Mouse (Mus musculus): ENCODE data around the gene Tnn. TPM values are rescaled to one million over a fixed set of nuclear protein-coding genes. Genes with fewer than 3 reads are reported as not detected.

Tnn gene
- 0.20 TPM in 1 of 2 replicates, not detected in the other for polyA plus RNA-seq (2014; fragmentation: Nextera tagmentation; extraction: Ambion mirVana)

- H3K9me3 ChIP-seq (ENCODE audit: control insufficient read depth, low read length) = no peaks in the 10 kb centered on the region
- 77% methylated on average over 8 of the region's 8 CpGs for WGBS
- no peak within 1 kb of the TSS for H3K27ac ChIP-seq (replicated peaks; ENCODE audit: low read depth, low read length)
- H3K4me3 ChIP-seq (ENCODE audit: low read depth, low read length) = no peak within 1 kb of the TSS
- no peak within 1 kb of the TSS for H3K4me2 ChIP-seq (ENCODE audit: low read depth, severe bottlenecking)
- no peaks in the 10 kb centered on the region for H3K27me3 ChIP-seq (ENCODE audit: control insufficient read depth, insufficient read depth, low read length)
- DNase-seq (ENCODE audit: low spot score) (no peak), ATAC-seq (ENCODE audit: insufficient number of reproducible peaks, low FRiP score, low TSS enrichment, low read depth) (no peak)
- no peak within 1 kb of the TSS for H3K9ac ChIP-seq (ENCODE audit: low read length)
- no peaks in the 10 kb centered on the region for H3K36me3 ChIP-seq (ENCODE audit: control insufficient read depth, insufficient read depth, low read length)
- H3K4me1 ChIP-seq (ENCODE audit: control insufficient read depth, insufficient read depth, low read length) = no peaks in the 10 kb centered on the region
Measured at GRCm38 (mm10) chr1:160153480-160153879, at the start of gene Tnn. Tnn (minus strand) TSS chr1:160153580.

GRCm38 (mm10) chr1:160195337-160195663, 41.9 kb upstream of the Tnn start:
- ATAC-seq (ENCODE audit: insufficient number of reproducible peaks, low FRiP score, low TSS enrichment, low read depth) (no peak), DNase-seq (ENCODE audit: low spot score) (no peak)
- Histone ChIP-seq H3K27ac (replicated peaks; ENCODE audit: low read depth, low read length) (peak overlapping the region; percentile 55; the same call in 1 of the 2 replicates), H3K4me1 (ENCODE audit: control insufficient read depth, insufficient read depth, low read length) (no peaks in the 10 kb centered on the region), H3K36me3 (ENCODE audit: control insufficient read depth, insufficient read depth, low read length) (no peaks in the 10 kb centered on the region), H3K4me3 (ENCODE audit: low read depth, low read length) (peak overlapping the region; percentile 90), H3K27me3 (ENCODE audit: control insufficient read depth, insufficient read depth, low read length) (no peaks in the 10 kb centered on the region), H3K9me3 (ENCODE audit: control insufficient read depth, low read length) (no peaks in the 10 kb centered on the region), H3K4me2 (ENCODE audit: low read depth, severe bottlenecking) (peak overlapping the region; percentile 71), H3K9ac (ENCODE audit: low read length) (peak overlapping the region; percentile 85)
- 1% methylated on average over 13 of the region's 13 CpGs for WGBS

- DNase-seq (ENCODE audit: low spot score) = peak; percentile 95
- peak; percentile 100 for ATAC-seq (ENCODE audit: insufficient number of reproducible peaks, low FRiP score, low TSS enrichment, low read depth)
- no peaks in the 10 kb centered on the region for H3K4me1 ChIP-seq (ENCODE audit: control insufficient read depth, insufficient read depth, low read length)
- no peaks in the 10 kb centered on the region for H3K27me3 ChIP-seq (ENCODE audit: control insufficient read depth, insufficient read depth, low read length)
- 8% methylated on average over 31 of the region's 31 CpGs for WGBS
- H3K27ac ChIP-seq (replicated peaks; ENCODE audit: low read depth, low read length) = peak within 1 kb of the TSS; percentile 55; the same call in 1 of the 2 replicates
- no peaks in the 10 kb centered on the region for H3K9me3 ChIP-seq (ENCODE audit: control insufficient read depth, low read length)
- H3K36me3 ChIP-seq (ENCODE audit: control insufficient read depth, insufficient read depth, low read length) = no peaks in the 10 kb centered on the region
- peak within 1 kb of the TSS; percentile 71 for H3K4me2 ChIP-seq (ENCODE audit: low read depth, severe bottlenecking)
- peak within 1 kb of the TSS; percentile 90 for H3K4me3 ChIP-seq (ENCODE audit: low read depth, low read length)
- peak within 1 kb of the TSS; percentile 85 for H3K9ac ChIP-seq (ENCODE audit: low read length)
Measured at GRCm38 (mm10) chr1:160194529-160195336, 41.4 kb upstream of the Tnn start, which contains the start of gene Mrps14. Mrps14 (plus strand) TSS chr1:160195215.

- Histone ChIP-seq H3K4me1 (ENCODE audit: control insufficient read depth, insufficient read depth, low read length) (no peaks in the 10 kb centered on the region), H3K27ac (replicated peaks; ENCODE audit: low read depth, low read length) (no peak overlapping the region), H3K36me3 (ENCODE audit: control insufficient read depth, insufficient read depth, low read length) (no peaks in the 10 kb centered on the region), H3K4me2 (ENCODE audit: low read depth, severe bottlenecking) (no peak overlapping the region), H3K27me3 (ENCODE audit: control insufficient read depth, insufficient read depth, low read length) (no peaks in the 10 kb centered on the region), H3K9me3 (ENCODE audit: control insufficient read depth, low read length) (no peaks in the 10 kb centered on the region), H3K9ac (ENCODE audit: low read length) (no peak overlapping the region), H3K4me3 (ENCODE audit: low read depth, low read length) (no peak overlapping the region)
- 19% methylated on average over 5 of the region's 5 CpGs for WGBS
- no peak for ATAC-seq (ENCODE audit: insufficient number of reproducible peaks, low FRiP score, low TSS enrichment, low read depth)
- peak; percentile 73 for DNase-seq (ENCODE audit: low spot score)
Measured at GRCm38 (mm10) chr1:160184506-160184905, 31.1 kb upstream of the Tnn start.

GRCm38 (mm10) chr1:160181216-160181615, 27.8 kb upstream of the Tnn start:
- H3K4me2 ChIP-seq (ENCODE audit: low read depth, severe bottlenecking) = no peak overlapping the region
- DNase-seq (ENCODE audit: low spot score) (no peak), ATAC-seq (ENCODE audit: insufficient number of reproducible peaks, low FRiP score, low TSS enrichment, low read depth) (no peak)
- H3K9me3 ChIP-seq (ENCODE audit: control insufficient read depth, low read length) = no peaks in the 10 kb centered on the region
- H3K4me3 ChIP-seq (ENCODE audit: low read depth, low read length) = no peak overlapping the region
- no peaks in the 10 kb centered on the region for H3K27me3 ChIP-seq (ENCODE audit: control insufficient read depth, insufficient read depth, low read length)
- no peak overlapping the region for H3K9ac ChIP-seq (ENCODE audit: low read length)
- no peak overlapping the region for H3K27ac ChIP-seq (replicated peaks; ENCODE audit: low read depth, low read length)
- no peaks in the 10 kb centered on the region for H3K36me3 ChIP-seq (ENCODE audit: control insufficient read depth, insufficient read depth, low read length)
- H3K4me1 ChIP-seq (ENCODE audit: control insufficient read depth, insufficient read depth, low read length) = no peaks in the 10 kb centered on the region
- 50% methylated on average over 4 of the region's 4 CpGs for WGBS

GRCm38 (mm10) chr1:160176903-160177302, 23.5 kb upstream of the Tnn start:
- no peak for DNase-seq (ENCODE audit: low spot score)
- H3K4me1 ChIP-seq (ENCODE audit: control insufficient read depth, insufficient read depth, low read length) = no peaks in the 10 kb centered on the region
- H3K36me3 ChIP-seq (ENCODE audit: control insufficient read depth, insufficient read depth, low read length) = no peaks in the 10 kb centered on the region

GRCm38 (mm10) chr1:160166600-160166999, 13.2 kb upstream of the Tnn start:
- Histone ChIP-seq H3K27me3 (ENCODE audit: control insufficient read depth, insufficient read depth, low read length) (no peaks in the 10 kb centered on the region), H3K4me1 (ENCODE audit: control insufficient read depth, insufficient read depth, low read length) (no peaks in the 10 kb centered on the region), H3K9ac (ENCODE audit: low read length) (no peak overlapping the region), H3K4me3 (ENCODE audit: low read depth, low read length) (no peak overlapping the region), H3K9me3 (ENCODE audit: control insufficient read depth, low read length) (no peaks in the 10 kb centered on the region), H3K36me3 (ENCODE audit: control insufficient read depth, insufficient read depth, low read length) (no peaks in the 10 kb centered on the region), H3K4me2 (ENCODE audit: low read depth, severe bottlenecking) (no peak overlapping the region), H3K27ac (replicated peaks; ENCODE audit: low read depth, low read length) (no peak overlapping the region)
- no peak for DNase-seq (ENCODE audit: low spot score)
- ATAC-seq (ENCODE audit: insufficient number of reproducible peaks, low FRiP score, low TSS enrichment, low read depth) = no peak
- 68% methylated on average over 4 of the region's 5 CpGs for WGBS

More at GRCm38 (mm10) chr1:160176903-160177302, 23.5 kb upstream of the Tnn start:
- H3K9me3 ChIP-seq (ENCODE audit: control insufficient read depth, low read length) = no peaks in the 10 kb centered on the region
- no peak for ATAC-seq (ENCODE audit: insufficient number of reproducible peaks, low FRiP score, low TSS enrichment, low read depth)
- whole genome bisulfite sequencing = 87% methylated on average over 8 of the region's 8 CpGs
- no peak overlapping the region for H3K4me3 ChIP-seq (ENCODE audit: low read depth, low read length)
- H3K9ac ChIP-seq (ENCODE audit: low read length) = no peak overlapping the region
- H3K27ac ChIP-seq (replicated peaks; ENCODE audit: low read depth, low read length) = no peak overlapping the region
- H3K27me3 ChIP-seq (ENCODE audit: control insufficient read depth, insufficient read depth, low read length) = no peaks in the 10 kb centered on the region
- H3K4me2 ChIP-seq (ENCODE audit: low read depth, severe bottlenecking) = no peak overlapping the region

- Histone ChIP-seq H3K36me3 (ENCODE audit: control insufficient read depth, insufficient read depth, low read length) (no peaks in the 10 kb centered on the region), H3K9me3 (ENCODE audit: control insufficient read depth, low read length) (no peaks in the 10 kb centered on the region), H3K4me1 (ENCODE audit: control insufficient read depth, insufficient read depth, low read length) (no peaks in the 10 kb centered on the region), H3K9ac (ENCODE audit: low read length) (no peak overlapping the region), H3K4me3 (ENCODE audit: low read depth, low read length) (no peak overlapping the region), H3K4me2 (ENCODE audit: low read depth, severe bottlenecking) (no peak overlapping the region), H3K27me3 (ENCODE audit: control insufficient read depth, insufficient read depth, low read length) (no peaks in the 10 kb centered on the region), H3K27ac (replicated peaks; ENCODE audit: low read depth, low read length) (no peak overlapping the region)
- no peak for DNase-seq (ENCODE audit: low spot score)
- no peak for ATAC-seq (ENCODE audit: insufficient number of reproducible peaks, low FRiP score, low TSS enrichment, low read depth)
- WGBS = 82% methylated on average over 2 of the region's 2 CpGs
Measured at GRCm38 (mm10) chr1:160158190-160158589, 4.8 kb upstream of the Tnn start.
